Mouse (Mus musculus) olfactory bulb, adult 2 months (tissue): ENCODE measurements around the gene Hsd17b11. TPM values are rescaled to one million over a fixed set of nuclear protein-coding genes. Genes with fewer than 3 reads are reported as not detected.

Experiments
- H3K27ac ChIP-seq: fragments of 200-500 bp; 2 replicates; pipeline ENCODE4 v1.5.1; 2012; ENCODE audit warnings: low read depth, low read length; ENCODE audit not compliant: insufficient read depth
- H3K4me1 ChIP-seq: fragments of 200-500 bp; 2 replicates; pipeline ENCODE4 v1.6.1; 2012; ENCODE audit warnings: low read length; ENCODE audit not compliant: control insufficient read depth, insufficient read depth
- H3K4me3 ChIP-seq: fragments of 200-500 bp; 2 replicates; pipeline ENCODE4 v1.5.1; 2012; ENCODE audit warnings: mild to moderate bottlenecking, low read depth, low read length, moderate library complexity; ENCODE audit not compliant: insufficient read depth
- CTCF ChIP-seq: fragments of 200-500 bp; IDR thresholded peaks from 2 replicates; pipeline ENCODE4 v1.5.1; 2012; ENCODE audit warnings: low read depth, mild to moderate bottlenecking, low read length, moderate library complexity; ENCODE audit not compliant: insufficient read depth
- POLR2A ChIP-seq: fragments of 200-500 bp; IDR thresholded peaks from 2 replicates; pipeline ENCODE4 v1.6.1; 2012; ENCODE audit warnings: mild to moderate bottlenecking, low read depth, low read length, moderate library complexity; ENCODE audit not compliant: insufficient read depth
- WGBS: fragments of 180-500 bp; shearing (Covaris S2); methylation state at CpG from one replicate; pipeline ENCODE4 v1.1.7; 2018; 5-methylcytosine and 5-hydroxymethylcytosine counted together
- polyA plus RNA-seq: library from polyadenylated mRNA; stranded (reverse); fragments of >200 nt; gene quantifications from 2 replicates; pipeline ENCODE4 v1.2.4, GENCODE M21; 2012; ENCODE audit warnings: low replicate concordance; ENCODE audit not compliant: missing spikeins, insufficient read depth, insufficient read length

The Hsd17b11 gene
- polyA plus RNA-seq, 1 experiment = not detected

DNA sequence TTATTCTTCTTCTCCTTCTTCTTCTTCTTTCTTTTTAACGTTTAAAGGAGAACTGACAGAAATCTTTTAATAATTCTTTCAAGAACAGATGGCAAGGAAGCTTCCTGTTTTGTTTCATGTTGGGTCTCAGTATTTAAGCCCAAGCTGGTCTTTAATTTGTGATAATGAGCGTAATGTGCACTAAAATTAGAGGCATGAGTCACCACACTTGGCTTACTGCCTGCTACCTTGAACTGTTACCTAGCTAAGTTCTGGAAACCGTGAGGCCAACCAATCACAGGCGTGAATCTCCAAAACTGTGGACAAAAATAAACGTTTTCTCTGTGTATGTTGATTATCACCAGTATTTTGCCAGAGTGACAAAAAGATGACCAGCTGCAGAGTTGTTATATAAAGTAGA lies 23.0 kb downstream of the Hsd17b11 start:
- WGBS = 31% methylated on average over 5 of the region's 5 CpGs
- TF ChIP-seq CTCF = no peak
- TF ChIP-seq POLR2A = no peak
- Histone ChIP-seq H3K4me1 (0 out of 2 replicates have a peak, but pooled peaks cover 3% of the 10 kb centered on the region), H3K27ac (0 out of 2 replicates have a peak overlapping the region, but pooled peaks have one; percentile 41), H3K4me3 (no peak overlapping the region)

GRCm38 (mm10) chr5:103995181-103995580 lies 26.5 kb downstream of the Hsd17b11 start:
- Histone ChIP-seq H3K27ac (no peak overlapping the region), H3K4me3 (no peak overlapping the region), H3K4me1 (no peaks in the 10 kb centered on the region)
- 57% methylated on average over 3 of the region's 3 CpGs for WGBS
- TF ChIP-seq POLR2A = no peak
- no peak for TF ChIP-seq CTCF

GRCm38 (mm10) chr5:103994669-103995068 lies 27.1 kb downstream of the Hsd17b11 start:
- WGBS = 86% methylated on average over 4 of the region's 4 CpGs

GRCm38 (mm10) chr5:103993601-103994000 lies 28.1 kb downstream of the Hsd17b11 start:
- WGBS = 77% methylated on average over 1 of the region's 1 CpGs

More at GRCm38 (mm10) chr5:103994669-103995068, 27.1 kb downstream of the Hsd17b11 start:
- TF ChIP-seq CTCF = no peak
- TF ChIP-seq POLR2A = no peak
- Histone ChIP-seq H3K27ac (no peak overlapping the region), H3K4me3 (no peak overlapping the region), H3K4me1 (no peaks in the 10 kb centered on the region)

GRCm38 (mm10) chr5:103992831-103993230 lies 28.9 kb downstream of the Hsd17b11 start:
- Histone ChIP-seq H3K4me1 (no peaks in the 10 kb centered on the region), H3K4me3 (no peak overlapping the region), H3K27ac (no peak overlapping the region)
- WGBS = 91% methylated on average over 9 of the region's 9 CpGs
- TF ChIP-seq CTCF = no peak
- TF ChIP-seq POLR2A = no peak

More at GRCm38 (mm10) chr5:103993601-103994000, 28.1 kb downstream of the Hsd17b11 start:
- Histone ChIP-seq H3K27ac (no peak overlapping the region), H3K4me3 (no peak overlapping the region), H3K4me1 (no peaks in the 10 kb centered on the region)
- TF ChIP-seq POLR2A (no peak), CTCF (no peak)

- 87% methylated on average over 9 of the region's 9 CpGs for WGBS
- no peak for TF ChIP-seq CTCF
- no peak for TF ChIP-seq POLR2A
- H3K4me1 ChIP-seq = no peaks in the 10 kb centered on the region
- no peak overlapping the region for H3K4me3 ChIP-seq
- no peak overlapping the region for H3K27ac ChIP-seq
These were observed 40.8 kb downstream of the Hsd17b11 start for GRCm38 (mm10) chr5:103980705-103981560.

DNA sequence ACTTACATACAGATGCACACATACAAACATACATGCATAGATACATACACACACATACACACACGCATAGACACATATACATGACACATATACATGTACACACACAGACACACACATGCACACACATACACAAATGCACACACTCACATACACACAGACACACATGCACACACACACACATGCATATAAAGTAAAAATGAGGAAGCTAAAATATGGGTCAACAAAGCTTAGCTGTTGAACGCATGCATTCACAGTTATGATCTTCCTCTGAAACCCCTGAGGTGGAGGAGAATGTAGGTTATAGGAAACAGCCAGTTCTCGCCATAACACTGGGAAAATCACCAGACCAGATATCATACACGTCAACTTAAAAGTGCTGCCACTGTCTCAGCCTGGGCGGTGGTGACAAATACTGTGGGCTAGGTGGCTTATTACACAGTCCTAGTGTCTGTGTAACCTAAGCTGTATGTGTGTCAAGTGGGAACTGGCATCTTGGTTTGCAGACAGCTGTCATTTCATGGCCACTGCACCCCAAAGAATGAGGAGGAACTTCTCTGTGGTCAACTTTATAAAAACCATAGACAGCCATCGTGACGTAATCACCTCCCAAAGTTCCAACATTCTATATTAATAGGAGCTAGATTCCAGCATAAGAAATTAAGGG lies 43.7 kb downstream of the Hsd17b11 start:
- 87% methylated on average over 7 of the region's 7 CpGs for WGBS
- Histone ChIP-seq H3K27ac (no peak overlapping the region), H3K4me1 (no peaks in the 10 kb centered on the region), H3K4me3 (no peak overlapping the region)
- TF ChIP-seq POLR2A (no peak), CTCF (no peak)

GRCm38 (mm10) chr5:103977297-103977696 lies 44.4 kb downstream of the Hsd17b11 start, which contains the start of gene Hsd17b13:
TSS of gene Hsd17b13 (minus strand) at chr5:103977410.
- Histone ChIP-seq H3K4me3 (no peak within 1 kb of the TSS), H3K27ac (no peak within 1 kb of the TSS), H3K4me1 (peaks cover 2% of the 10 kb centered on the region; the same call in 1 of the 2 replicates)
- TF ChIP-seq CTCF (no peak), POLR2A (no peak)
- WGBS = 88% methylated on average over 4 of the region's 4 CpGs

GRCm38 (mm10) chr5:103975736-103976135 lies 46.0 kb downstream of the Hsd17b11 start:
- Histone ChIP-seq H3K4me3 (no peak overlapping the region), H3K4me1 (peaks cover 2% of the 10 kb centered on the region; the same call in 1 of the 2 replicates), H3K27ac (no peak overlapping the region)
- 90% methylated on average over 7 of the region's 7 CpGs for WGBS
- TF ChIP-seq CTCF (no peak), POLR2A (no peak)
